Mouse (Mus musculus) MEL (cell line): ENCODE data around the gene Drg1. TPM values are rescaled to one million over a fixed set of nuclear protein-coding genes. Genes with fewer than 3 reads are reported as not detected.
"Not testable (repeated sequence)": the region's sequence is repeated elsewhere in the genome, so short reads cannot be mapped to it uniquely, and the experiment has no call there.

Experiments
- DNase-seq: peaks from one replicate; pipeline ENCODE4 v3.0.0; 2011; ENCODE audit warnings: low read depth, low spot score
- H3K27ac ChIP-seq: 2 replicates; pipeline ENCODE4 v1.5.1; 2012; ENCODE audit warnings: low read depth, mild to moderate bottlenecking, control low read depth, low read length, moderate library complexity; ENCODE audit not compliant: control insufficient read depth
- H3K27me3 ChIP-seq, 2 experiments: fragments of 150-350 bp in 1 of 2; sonication (generic) in 1 of 2; 2 replicates each; pipeline ENCODE4 v1.6.1; 2012; ENCODE audit warnings: low read length in 2 of 2, mild to moderate bottlenecking in 2 of 2, improper control_type of control experiment in 1 of 2, moderate library complexity in 1 of 2; ENCODE audit not compliant: insufficient read depth in 2 of 2, control insufficient read depth in 1 of 2
- H3K36me3 ChIP-seq, 2 experiments: 2 replicates each; pipeline ENCODE4 v1.6.1; 2012 to 2014; ENCODE audit warnings: low read length in 2 of 2, improper control_type of control experiment in 1 of 2, inconsistent platforms in 1 of 2, mild to moderate bottlenecking in 1 of 2; ENCODE audit not compliant: insufficient read depth in 2 of 2, control insufficient read depth in 1 of 2
- H3K4me1 ChIP-seq, 2 experiments: fragments of 150-350 bp in 1 of 2; sonication (generic) in 1 of 2; 2 replicates each; pipeline ENCODE4 v1.6.1; 2012; ENCODE audit warnings: low read length in 2 of 2, improper control_type of control experiment in 1 of 2, mild to moderate bottlenecking in 1 of 2; ENCODE audit not compliant: insufficient read depth in 2 of 2, control insufficient read depth in 1 of 2
- H3K4me3 ChIP-seq, 2 experiments: fragments of 150-350 bp in 1 of 2; sonication (generic) in 1 of 2; 2 replicates each; pipeline ENCODE4 v1.5.1; 2012; ENCODE audit warnings: low read depth in 2 of 2, low read length in 2 of 2, mild to moderate bottlenecking in 2 of 2, moderate library complexity in 2 of 2, control low read depth in 1 of 2, improper control_type of control experiment in 1 of 2; ENCODE audit not compliant: control insufficient read depth in 1 of 2, insufficient read depth in 1 of 2
- H3K79me2 ChIP-seq: 2 replicates; pipeline ENCODE4 v1.6.1; 2012; ENCODE audit warnings: mild to moderate bottlenecking, low read length, moderate library complexity; ENCODE audit not compliant: control insufficient read depth, poor library complexity, insufficient read depth
- H3K9ac ChIP-seq: 2 replicates; pipeline ENCODE4 v1.6.1; 2012; ENCODE audit warnings: low read depth, mild to moderate bottlenecking, control low read depth, low read length, moderate library complexity; ENCODE audit not compliant: control insufficient read depth, poor library complexity, severe bottlenecking
- H3K9me3 ChIP-seq: fragments of 150-350 bp; sonication (generic); replicated peaks from 2 replicates; pipeline ENCODE4 v1.6.1; 2012; ENCODE audit warnings: mild to moderate bottlenecking, low read length, improper control_type of control experiment, moderate library complexity; ENCODE audit not compliant: insufficient read depth
- NELFE ChIP-seq: IDR thresholded peaks from 2 replicates; pipeline ENCODE4 v1.6.1; 2011; ENCODE audit warnings: low read depth, low read length, improper control_type of control experiment
- polyA plus RNA-seq, 2 experiments: library from polyadenylated mRNA; stranded (reverse) in 1 of 2; unstranded in 1 of 2; fragments of >175 nt in 1 of 2; fragments of >200 nt in 1 of 2; gene quantifications; 2 replicates each; pipeline versions ENCODE4 v1.2.1 to v1.2.4; 2012; ENCODE audit warnings: low replicate concordance in 2 of 2, low read depth in 1 of 2; ENCODE audit not compliant: insufficient read length in 2 of 2, insufficient read depth in 1 of 2, missing spikeins in 1 of 2
- total RNA-seq: library from RNA; depleted of rRNA; stranded (reverse); fragments of 300-350 nt; gene quantifications from 2 replicates; pipeline ENCODE4 v1.2.3, GENCODE M21; 2012

The Drg1 gene
- total and polyA plus RNA-seq, 3 experiments = 161 to 1,664 (median 212) TPM

DNA sequence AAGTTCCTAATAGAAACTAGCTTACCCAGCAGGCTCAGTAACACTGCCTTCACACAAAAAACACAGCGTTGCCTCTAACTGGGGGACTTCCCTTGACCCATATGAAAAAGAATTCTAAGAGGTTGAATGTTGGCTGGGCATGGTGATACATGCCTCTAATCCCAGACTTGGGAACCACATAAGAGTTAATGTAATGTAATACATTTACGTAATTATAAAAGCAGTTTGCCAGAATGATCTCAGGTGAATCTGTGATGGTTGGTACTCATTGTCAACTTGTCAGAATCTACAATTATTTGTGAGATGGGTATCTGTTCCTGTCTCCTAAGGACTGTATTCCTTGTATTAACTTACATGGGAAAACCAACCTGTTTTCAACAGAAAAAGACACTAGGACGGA, 109.2 kb downstream of the Drg1 start:
- DNase-seq, H3K27ac ChIP-seq, H3K9ac ChIP-seq, H3K4me3 ChIP-seq, H3K79me2 ChIP-seq, H3K4me1 ChIP-seq, H3K9me3 ChIP-seq, H3K36me3 ChIP-seq, H3K27me3 ChIP-seq: not testable (repeated sequence)

DNA sequence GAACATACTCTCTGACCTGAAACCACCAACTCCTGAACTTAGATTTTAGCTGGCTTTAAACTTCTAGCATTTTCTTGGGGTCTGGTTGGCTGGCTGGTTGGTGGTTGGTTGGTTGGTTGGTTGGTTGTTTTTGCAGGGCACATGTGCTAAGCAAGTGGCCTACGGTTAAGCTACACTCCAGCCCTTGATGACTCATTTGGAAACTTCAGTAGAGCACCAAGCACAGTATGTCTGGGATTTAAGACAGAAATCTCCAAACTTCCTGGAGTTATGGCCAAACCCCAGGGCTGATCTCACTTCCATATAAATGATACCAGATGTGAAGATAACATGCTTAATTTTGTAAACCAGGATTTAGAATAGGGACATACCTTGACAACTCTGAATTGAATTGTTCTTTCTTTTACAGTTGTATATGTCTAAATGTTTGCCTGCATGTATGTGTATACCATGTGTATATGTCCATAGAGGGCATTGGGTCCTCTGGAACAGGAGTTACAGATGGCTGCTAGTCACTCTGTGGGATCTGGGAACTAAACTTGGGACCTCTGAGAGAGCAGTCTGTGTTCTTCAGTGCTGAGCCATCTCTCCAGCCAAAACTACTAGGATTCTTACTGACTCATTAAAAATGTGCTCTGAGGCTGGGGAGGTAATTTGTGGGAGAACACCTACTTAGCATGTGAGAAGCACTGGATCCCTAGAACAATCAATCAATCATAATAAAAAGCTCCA, 112.4 kb downstream of the Drg1 start:
- H3K27ac ChIP-seq, H3K4me3 ChIP-seq, H3K4me1 ChIP-seq, H3K9ac ChIP-seq, H3K9me3 ChIP-seq, H3K36me3 ChIP-seq, H3K79me2 ChIP-seq, H3K27me3 ChIP-seq: not testable (repeated sequence)
- TF ChIP-seq NELFE = peak; percentile 18; the same call in 1 of the 2 replicates
- DNase-seq = peak; percentile 45

DNA sequence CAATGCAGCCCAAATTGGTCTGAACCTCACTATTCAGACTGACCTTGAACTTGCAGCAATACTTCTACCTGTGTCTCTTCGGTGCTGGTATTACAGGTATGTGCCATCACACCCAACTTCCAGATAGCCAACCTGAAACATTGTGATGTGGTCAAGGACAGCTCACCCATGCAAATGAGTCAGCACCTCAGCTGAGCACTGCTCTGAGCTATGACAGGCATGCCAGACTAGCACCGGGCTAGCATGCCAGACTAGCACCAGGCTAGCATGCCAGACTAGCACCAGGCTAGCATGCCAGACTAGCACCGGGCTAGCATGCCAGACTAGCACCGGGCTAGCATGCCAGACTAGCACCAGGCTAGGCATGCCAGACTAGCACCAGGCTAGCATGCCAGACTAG, 114.9 kb downstream of the Drg1 start:
- H3K79me2 ChIP-seq, H3K9me3 ChIP-seq, H3K9ac ChIP-seq, H3K27me3 ChIP-seq, H3K4me1 ChIP-seq, H3K27ac ChIP-seq, DNase-seq, H3K36me3 ChIP-seq, H3K4me3 ChIP-seq: not testable (repeated sequence)

DNA sequence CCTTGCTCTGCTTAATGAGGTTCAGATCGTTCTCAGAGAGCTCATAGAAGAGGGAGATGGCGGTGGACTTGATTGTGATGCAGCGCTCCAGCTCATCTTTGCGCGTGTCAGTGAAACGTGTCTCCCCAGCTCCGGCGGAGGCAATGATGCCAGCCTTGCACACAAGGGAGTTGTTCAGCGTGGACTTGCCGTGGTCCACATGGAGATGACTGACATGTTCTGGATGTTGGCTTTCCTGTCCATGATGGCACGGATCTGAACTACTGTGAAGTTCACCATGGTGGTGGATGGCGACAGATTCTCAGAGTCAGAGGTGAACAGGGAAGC, 115.6 kb downstream of the Drg1 start:
- H3K9ac ChIP-seq, H3K79me2 ChIP-seq, H3K27ac ChIP-seq, H3K9me3 ChIP-seq, DNase-seq, H3K4me3 ChIP-seq, H3K36me3 ChIP-seq, H3K27me3 ChIP-seq, H3K4me1 ChIP-seq: not testable (repeated sequence)

DNA sequence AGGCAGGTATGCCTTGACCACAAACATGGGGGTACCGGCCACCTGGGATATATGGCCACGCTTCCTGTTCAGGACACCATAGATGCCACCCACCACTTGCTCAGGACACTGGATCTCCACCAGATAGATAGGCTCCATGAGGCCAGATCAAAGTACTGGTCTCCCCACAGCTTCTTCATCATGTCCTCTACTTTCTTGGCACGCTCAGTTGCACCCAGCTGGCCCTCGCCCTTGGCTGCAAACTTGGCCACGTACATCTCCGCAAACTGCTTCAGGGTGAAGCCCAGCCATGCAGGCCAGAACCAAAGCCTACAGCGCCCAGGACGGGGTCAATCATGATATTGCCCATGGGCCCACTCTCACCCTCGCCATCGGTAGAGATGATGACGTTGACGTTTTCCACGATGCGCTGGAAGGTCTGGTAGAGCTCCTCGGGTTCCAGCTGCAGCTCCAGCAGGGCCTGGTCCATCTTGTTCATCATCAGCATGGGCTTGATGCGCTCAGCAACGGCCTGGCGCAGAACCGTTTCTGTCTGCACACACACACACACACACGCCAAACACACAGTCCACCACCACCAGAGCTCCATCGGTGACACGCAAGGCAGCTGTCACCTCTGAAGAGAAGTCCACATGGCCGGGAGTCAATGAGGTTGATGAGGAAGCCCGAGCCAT, 116.1 kb downstream of the Drg1 start:
- not testable (repeated sequence) for H3K4me1 ChIP-seq, H3K79me2 ChIP-seq, H3K4me3 ChIP-seq, DNase-seq, H3K27ac ChIP-seq, H3K36me3 ChIP-seq, H3K9ac ChIP-seq, H3K9me3 ChIP-seq, H3K27me3 ChIP-seq

DNA sequence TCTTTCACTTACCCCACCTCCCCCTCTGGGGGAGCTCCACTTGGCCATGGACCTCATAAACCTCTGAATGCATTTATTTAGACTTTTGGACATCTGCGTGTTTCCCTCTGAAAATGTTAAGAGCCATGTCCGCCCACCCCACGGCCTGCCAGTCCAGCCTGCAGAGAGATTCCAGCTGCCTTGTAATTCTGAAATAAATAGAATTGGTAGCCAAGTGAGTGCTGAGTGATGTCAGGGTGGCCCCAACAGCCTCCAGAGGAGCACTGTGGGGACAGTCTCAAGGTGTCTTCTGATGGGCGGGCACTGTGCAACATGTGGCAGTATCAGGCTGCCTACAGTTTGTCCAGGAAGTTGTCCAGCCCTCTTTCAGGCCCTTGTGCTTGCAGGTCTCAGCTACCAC, 116.7 kb downstream of the Drg1 start:
- not testable (repeated sequence) for H3K4me3 ChIP-seq, H3K27me3 ChIP-seq, H3K36me3 ChIP-seq, H3K9ac ChIP-seq, H3K9me3 ChIP-seq, H3K4me1 ChIP-seq, H3K79me2 ChIP-seq, DNase-seq, H3K27ac ChIP-seq

DNA sequence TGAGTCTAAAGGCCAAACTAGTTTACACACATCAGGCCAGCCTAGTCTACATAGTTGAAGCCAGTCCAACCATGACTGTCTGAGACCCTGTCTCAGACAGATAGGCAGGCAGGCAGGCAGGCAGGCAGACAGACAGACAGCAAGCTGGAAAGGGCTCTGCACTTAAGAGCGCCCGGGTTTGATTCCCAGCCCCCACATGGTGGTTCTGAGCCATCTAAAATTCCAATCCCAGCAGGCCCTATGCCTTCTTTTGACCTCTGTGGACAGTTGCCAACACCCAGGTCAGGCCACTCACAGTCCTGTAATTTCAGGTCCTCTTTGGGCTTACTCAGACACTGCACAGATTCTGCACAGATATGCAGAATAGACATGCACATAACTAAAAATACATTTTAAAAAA, 119.4 kb downstream of the Drg1 start:
- H3K27ac ChIP-seq, H3K9ac ChIP-seq, H3K36me3 ChIP-seq, H3K27me3 ChIP-seq, H3K4me3 ChIP-seq, H3K79me2 ChIP-seq, H3K4me1 ChIP-seq, DNase-seq, H3K9me3 ChIP-seq: not testable (repeated sequence)
